Mouse (Mus musculus) embryonic stem cell, embryonic (primary cell): ENCODE measurements around the gene Elf5.

Source experiments
- CTCF ChIA-PET, 4 experiments: fragments of 300-600 bp in 2 of 4; fragments of 350-600 bp in 2 of 4; sonication (Branson Sonifier 250); formaldehyde crosslinking; loops; one replicate each; lab custom pipeline; 2022; ENCODE audit warnings: inconsistent platforms in 2 of 4; lab: Charles Lee
- POLR2A ChIA-PET, 4 experiments: fragments of 300-600 bp in 2 of 4; fragments of 350-600 bp in 2 of 4; sonication (Branson Sonifier 250); formaldehyde crosslinking; loops; one replicate each; lab custom pipeline; 2022; ENCODE audit warnings: antibody characterized with exemption in 4 of 4, inconsistent platforms in 1 of 4; lab: Charles Lee

The Elf5 gene

DNA sequence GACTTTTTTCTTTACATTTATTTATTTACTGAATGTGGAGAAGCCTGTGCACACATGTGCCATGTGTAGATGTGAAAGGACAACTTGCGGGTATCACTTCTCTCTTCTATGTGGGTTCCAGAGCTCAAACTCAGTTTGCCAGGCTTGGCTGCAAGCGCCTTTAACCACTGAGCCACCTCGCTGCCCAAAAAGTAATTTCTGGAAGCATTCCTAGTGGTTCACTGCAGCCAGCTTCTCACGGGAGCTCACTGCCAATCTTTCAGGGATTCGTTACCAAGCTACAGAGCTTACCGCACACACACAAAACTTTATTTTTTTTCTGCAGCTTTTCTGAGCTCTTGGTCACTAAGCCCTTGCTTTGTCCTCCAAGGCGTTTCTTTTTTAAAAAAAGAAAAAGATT is 46.1 kb downstream of the Elf5 start:
- CTCF ChIA-PET = interaction anchor here (0.6 to 6.4 kb wide), 17 partner anchors 13 to 577 kb away, joined by 3 to 86 read pairs (median 8); partner anchors contain the start of gene Cat (in 1 of the 4)

DNA sequence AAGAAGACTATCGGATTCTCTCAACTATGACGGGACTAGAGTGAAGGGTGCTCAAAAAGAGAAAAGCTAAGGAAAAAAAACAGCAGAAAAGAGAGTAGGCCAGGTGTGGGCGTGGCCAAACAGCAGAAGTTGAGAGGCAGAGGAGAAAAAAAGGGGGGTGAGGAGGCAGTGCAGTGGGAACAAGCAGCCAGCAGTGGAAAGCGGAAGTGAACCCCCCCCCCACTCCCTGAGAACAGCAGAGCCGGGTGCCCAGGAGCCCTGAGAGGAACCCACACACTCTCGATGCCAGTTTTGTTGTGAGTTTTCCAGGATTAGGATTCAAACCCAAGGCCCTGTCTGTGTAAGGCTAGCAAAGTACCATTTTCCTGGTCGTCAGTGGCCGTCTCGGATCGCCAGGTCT is 47.6 kb downstream of the Elf5 start:
- ChIA-PET POLR2A (interaction anchor here in 2 of 4 experiments (0.7 to 4.4 kb wide), 5 partner anchors 20 to 401 kb away, joined by 4 to 20 read pairs (median 6); no protein-coding TSS in a partner anchor), CTCF (interaction anchor here (0.7 to 6.4 kb wide), 6 partner anchors 19 to 392 kb away, joined by 3 to 86 read pairs (median 8); no protein-coding TSS in a partner anchor)

More for the DNA sequence above, 46.1 kb downstream of the Elf5 start:
- POLR2A ChIA-PET = interaction anchor here in 2 of 4 experiments (0.6 to 4.4 kb wide), 9 partner anchors 9 to 408 kb away, joined by 3 to 20 read pairs (median 3); partner anchors contain the start of gene Cat (in 1 of the 2)

DNA sequence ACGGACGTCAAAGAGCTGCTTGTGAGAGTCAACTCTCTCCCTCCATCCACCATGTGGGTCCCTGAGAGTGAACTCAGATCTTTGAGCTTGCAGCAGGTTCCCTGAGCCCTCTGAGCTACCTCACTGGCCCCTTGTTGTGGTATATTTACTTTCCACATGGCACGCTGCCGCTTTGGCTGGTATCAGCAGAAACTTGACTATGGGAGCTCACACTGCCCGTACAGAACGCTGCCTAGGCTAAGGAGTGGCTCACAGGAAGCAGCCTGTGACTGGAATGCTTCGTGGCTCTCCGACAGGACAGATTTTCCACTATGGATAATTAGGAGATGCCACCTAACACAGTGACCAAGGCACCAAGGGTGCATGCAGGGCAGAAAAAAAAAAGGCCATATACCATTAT is 49.7 kb downstream of the Elf5 start:
- POLR2A ChIA-PET = interaction anchor here in 3 of 4 experiments (0.8 to 4.4 kb wide), 5 partner anchors 12 to 377 kb away, joined by 3 to 20 read pairs (median 3); partner anchors contain the start of gene Cat (in 1 of the 3)
- CTCF ChIA-PET = interaction anchor here in 1 of 4 experiments (6.4 kb wide), 1 partner anchor 85 kb away, joined by 82 read pairs; no protein-coding TSS in a partner anchor

DNA sequence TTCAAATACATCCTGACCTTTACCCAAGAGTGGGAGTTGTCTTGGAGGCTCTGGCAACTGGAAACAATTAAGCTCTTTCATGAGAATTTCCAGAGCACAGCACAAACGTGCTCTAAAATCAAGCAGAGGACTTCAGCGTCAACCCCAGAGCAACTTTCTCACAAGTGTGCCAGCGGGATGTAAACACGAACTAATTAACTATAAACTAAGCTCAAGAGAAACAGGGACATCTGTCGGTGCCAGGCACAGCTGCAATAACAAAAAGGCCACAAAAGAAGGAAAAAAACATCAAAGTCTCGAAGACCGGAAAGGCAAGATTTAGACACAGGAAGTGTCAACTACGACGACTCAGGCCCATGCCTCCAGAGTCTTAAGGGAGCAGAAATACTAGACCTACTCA is 50.3 kb downstream of the Elf5 start:
- POLR2A ChIA-PET = interaction anchor here in 2 of 4 experiments (1.5 to 4.4 kb wide), 3 partner anchors 12 to 23 kb away, joined by 3 to 20 read pairs (median 6); partner anchors contain the start of gene Cat (in 1 of the 2)
- CTCF ChIA-PET = interaction anchor here in 1 of 4 experiments (6.4 kb wide), 1 partner anchor 85 kb away, joined by 82 read pairs; no protein-coding TSS in a partner anchor

DNA sequence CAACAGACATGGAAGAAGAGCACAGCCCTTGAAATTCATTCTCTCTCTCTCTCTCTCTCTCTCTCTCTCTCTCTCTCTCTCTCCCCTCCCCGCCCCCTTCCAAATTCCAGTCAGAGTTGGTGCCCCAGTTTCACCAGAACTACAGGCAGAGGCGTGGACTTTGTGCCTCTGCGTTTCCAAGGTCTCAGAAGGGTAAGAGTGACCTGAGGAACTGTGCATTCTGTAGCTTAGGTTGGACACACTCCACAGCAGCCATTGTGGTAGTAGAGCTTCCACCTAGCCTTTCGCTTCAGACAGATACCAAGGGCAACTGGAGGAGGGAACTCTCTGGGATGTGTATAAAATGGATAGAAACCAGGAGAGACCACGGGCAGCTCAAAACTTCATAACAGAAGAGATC is 51.3 kb downstream of the Elf5 start:
- CTCF ChIA-PET = interaction anchor here in 1 of 4 experiments (0.6 kb wide), 2 partner anchors 19 to 365 kb away, joined by 3 to 4 read pairs; no protein-coding TSS in a partner anchor
- POLR2A ChIA-PET = interaction anchor here in 1 of 4 experiments (0.6 to 1.5 kb wide), 4 partner anchors 10 to 94 kb away, joined by 3 to 4 read pairs (median 4); no protein-coding TSS in a partner anchor

- CTCF ChIA-PET = interaction anchor here in 2 of 4 experiments (0.5 to 2.2 kb wide), 3 partner anchors 8 to 299 kb away, joined by 3 to 9 read pairs (median 3); no protein-coding TSS in a partner anchor
- POLR2A ChIA-PET = interaction anchor here in 2 of 4 experiments (1.0 to 1.5 kb wide), 4 partner anchors 9 to 92 kb away, joined by 3 to 4 read pairs (median 3); no protein-coding TSS in a partner anchor
Measured at GRCm38 (mm10) chr2:103464524-103464923, 53.0 kb downstream of the Elf5 start.

GRCm38 (mm10) chr2:103465429-103465828 is 53.9 kb downstream of the Elf5 start:
- POLR2A ChIA-PET = interaction anchor here in 1 of 4 experiments (0.9 kb wide), 1 partner anchor 118 kb away, joined by 3 read pairs; no protein-coding TSS in a partner anchor
- CTCF ChIA-PET = interaction anchor here in 3 of 4 experiments (0.5 to 2.2 kb wide), 4 partner anchors 9 to 346 kb away, joined by 3 to 9 read pairs (median 6); no protein-coding TSS in a partner anchor

DNA sequence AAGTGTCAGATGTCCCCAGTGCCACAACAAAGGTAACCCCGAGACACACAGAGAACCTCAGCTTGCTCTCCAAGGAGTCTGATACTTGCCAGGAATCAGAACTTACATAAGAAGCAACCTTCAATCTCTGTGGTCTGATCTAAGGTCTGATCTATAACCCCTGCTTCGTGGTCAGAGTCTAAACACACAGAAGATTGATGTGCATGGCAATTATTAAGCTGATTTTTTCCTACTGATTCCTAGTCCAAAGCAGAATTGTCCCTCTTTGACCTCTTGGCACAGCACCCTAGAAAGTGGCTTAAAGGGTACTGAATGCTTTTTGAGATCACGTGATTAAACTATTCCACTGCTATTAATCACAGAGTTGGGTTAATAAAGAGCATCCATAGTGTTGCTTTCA is 54.8 kb downstream of the Elf5 start:
- ChIA-PET CTCF (interaction anchor here in 3 of 4 experiments (0.6 to 2.2 kb wide), 3 partner anchors 9 to 10 kb away, joined by 3 to 9 read pairs (median 8); no protein-coding TSS in a partner anchor), POLR2A (interaction anchor here in 2 of 4 experiments (0.9 to 1.5 kb wide), 7 partner anchors 9 to 117 kb away, joined by 3 to 6 read pairs (median 3); partner anchors contain the start of gene Abtb2 (in 1 of the 2))

- CTCF ChIA-PET = interaction anchor here in 1 of 4 experiments (0.7 kb wide), 1 partner anchor 11 kb away, joined by 3 read pairs; no protein-coding TSS in a partner anchor
- POLR2A ChIA-PET = interaction anchor here in 2 of 4 experiments (0.9 to 1.5 kb wide), 6 partner anchors 10 to 99 kb away, joined by 3 to 6 read pairs (median 4); partner anchors contain the start of gene Abtb2 (in 1 of the 2)
Measured at GRCm38 (mm10) chr2:103466984-103467588, 55.6 kb downstream of the Elf5 start.

GRCm38 (mm10) chr2:103473362-103473761 is 61.9 kb downstream of the Elf5 start:
- ChIA-PET POLR2A (interaction anchor here in 2 of 4 experiments (0.6 to 3.5 kb wide), 6 partner anchors 9 to 373 kb away, joined by 3 to 20 read pairs (median 3); partner anchors contain the start of gene Cat (in 1 of the 2)), CTCF (no interaction called here)

GRCm38 (mm10) chr2:103476180-103476579 is 64.7 kb downstream of the Elf5 start:
- CTCF ChIA-PET = interaction anchor here in 1 of 4 experiments (1.5 kb wide), 1 partner anchor 36 kb away, joined by 5 read pairs; no protein-coding TSS in a partner anchor
- POLR2A ChIA-PET = interaction anchor here in 3 of 4 experiments (1.5 to 3.5 kb wide), 4 partner anchors 9 to 322 kb away, joined by 3 to 20 read pairs (median 8); partner anchors contain the start of gene Cat (in 3 of the 3)

- CTCF ChIA-PET = no interaction called here
- POLR2A ChIA-PET = interaction anchor here in 1 of 4 experiments (3.5 kb wide), 1 partner anchor 8 kb away, joined by 20 read pairs; the partner anchor contains the start of gene Cat
Measured at GRCm38 (mm10) chr2:103476657-103477056, 65.2 kb downstream of the Elf5 start.

DNA sequence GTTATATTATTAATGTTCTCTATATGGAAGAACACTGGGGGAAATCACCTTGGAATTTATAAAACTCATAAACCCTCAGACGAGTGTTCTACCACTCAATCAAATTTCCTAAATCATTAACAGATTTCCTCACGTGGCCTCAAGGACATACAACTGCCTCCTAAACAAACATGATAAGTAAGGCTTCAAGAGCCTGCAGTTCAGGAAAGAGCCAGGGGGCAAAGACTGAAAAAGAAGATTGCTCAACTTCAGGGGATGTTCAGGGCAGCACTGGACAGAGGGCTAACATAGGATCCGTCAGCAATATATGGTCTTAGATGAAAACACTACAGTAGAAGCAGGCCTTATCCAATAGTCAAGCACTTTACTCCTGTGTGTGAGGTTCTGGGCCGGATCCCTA is 66.0 kb downstream of the Elf5 start:
- ChIA-PET POLR2A (interaction anchor here in 1 of 4 experiments (0.5 kb wide), 1 partner anchor 283 kb away, joined by 4 read pairs; no protein-coding TSS in a partner anchor), CTCF (no interaction called here)

- ChIA-PET CTCF (interaction anchor here in 2 of 4 experiments (0.7 to 1.1 kb wide), 2 partner anchors 21 to 69 kb away, joined by 3 to 5 read pairs; no protein-coding TSS in a partner anchor), POLR2A (interaction anchor here in 3 of 4 experiments (0.7 to 3.3 kb wide), 6 partner anchors 9 to 68 kb away, joined by 3 to 20 read pairs (median 4); no protein-coding TSS in a partner anchor)
Measured at GRCm38 (mm10) chr2:103478326-103478725, 66.8 kb downstream of the Elf5 start.

GRCm38 (mm10) chr2:103480240-103480639 is 68.8 kb downstream of the Elf5 start:
- POLR2A ChIA-PET = interaction anchor here (0.6 to 3.3 kb wide), 26 partner anchors 8 to 512 kb away, joined by 3 to 20 read pairs (median 4); partner anchors contain the start of genes Abtb2 (in 2 of the 4), Caprin1 (in 2 of the 4), Apip (in 1 of the 4) and Nat10 (in 1 of the 4)
- CTCF ChIA-PET = interaction anchor here in 3 of 4 experiments (0.6 to 2.0 kb wide), 5 partner anchors 24 to 222 kb away, joined by 3 to 9 read pairs (median 3); no protein-coding TSS in a partner anchor

GRCm38 (mm10) chr2:103480871-103481270 is 69.4 kb downstream of the Elf5 start:
- POLR2A ChIA-PET = interaction anchor here (0.6 to 3.3 kb wide), 18 partner anchors 9 to 407 kb away, joined by 3 to 20 read pairs (median 4); partner anchors contain the start of genes Abtb2 (in 2 of the 4), Apip (in 1 of the 4), Caprin1 (in 1 of the 4) and Pdhx (in 1 of the 4)
- CTCF ChIA-PET = interaction anchor here in 2 of 4 experiments (0.5 to 2.0 kb wide), 3 partner anchors 24 to 521 kb away, joined by 3 to 9 read pairs (median 6); no protein-coding TSS in a partner anchor
